Mouse (Mus musculus) kidney, embryonic 14.5 days (tissue): ENCODE measurements at regions not wholly inside any gene's neighbourhood (a gene's known extent, or its start where the extent isn't known, plus 50 kb on each side); places are given as distances from the start of the nearest gene placed in this dataset.

Experiments used
- ATAC-seq: fragments of 200-750 bp; cut with Nextera tagmentation; 2 replicates; pipeline ENCODE4 v1.8.0; 2017; ENCODE audit warnings: moderate number of reproducible peaks, mild to moderate bottlenecking, moderate TSS enrichment, moderate library complexity; ENCODE audit not compliant: low FRiP score, low TSS enrichment
- H3K27ac ChIP-seq: fragments of 300-500 bp; sonication (generic); 2 replicates; pipeline ENCODE4 v1.5.1; 2014; ENCODE audit warnings: low read depth, mild to moderate bottlenecking, low read length, moderate library complexity, mixed read lengths
- H3K27me3 ChIP-seq: fragments of 300-500 bp; sonication (generic); 2 replicates; pipeline ENCODE4 v1.6.1; 2014; ENCODE audit warnings: mild to moderate bottlenecking, low read length; ENCODE audit not compliant: control insufficient read depth, insufficient read depth
- H3K36me3 ChIP-seq: fragments of 300-500 bp; sonication (generic); 2 replicates; pipeline ENCODE4 v1.6.1; 2014; ENCODE audit warnings: low read length, mixed read lengths; ENCODE audit not compliant: control insufficient read depth, insufficient read depth
- H3K4me1 ChIP-seq: fragments of 300-500 bp; sonication (generic); 2 replicates; pipeline ENCODE4 v1.6.1; 2014; ENCODE audit warnings: low read length, mixed read lengths; ENCODE audit not compliant: control insufficient read depth, insufficient read depth
- H3K4me2 ChIP-seq: fragments of 300-500 bp; sonication (generic); replicated peaks from 2 replicates; pipeline ENCODE4 v1.6.1; 2014; ENCODE audit warnings: low read depth, mild to moderate bottlenecking, low read length
- H3K4me3 ChIP-seq: fragments of 300-500 bp; sonication (generic); 2 replicates; pipeline ENCODE4 v1.5.1; 2014; ENCODE audit warnings: mild to moderate bottlenecking, low read length
- H3K9ac ChIP-seq: fragments of 300-500 bp; sonication (generic); 2 replicates; pipeline ENCODE4 v1.6.1; 2014; ENCODE audit warnings: low read depth, mild to moderate bottlenecking, low read length, moderate library complexity
- H3K9me3 ChIP-seq: fragments of 300-500 bp; sonication (generic); 2 replicates; pipeline ENCODE4 v1.6.1; 2016; ENCODE audit warnings: low read length; ENCODE audit not compliant: control insufficient read depth
- WGBS: fragments of 180-500 bp; shearing (Covaris S2); extraction: QIAGEN DNeasy Blood & Tissue Kit; methylation state at CpG from one replicate; pipeline ENCODE4 v1.1.7; 2014; 5-methylcytosine and 5-hydroxymethylcytosine counted together

- ATAC-seq, result no peak
- H3K9ac ChIP-seq, result no peak overlapping the region
- H3K4me1 ChIP-seq, result no peaks in the 10 kb centered on the region
- H3K9me3 ChIP-seq, result no peaks in the 10 kb centered on the region
- H3K4me2 ChIP-seq, result no peak overlapping the region
- 85% methylated on average over 1 of the region's 1 CpGs for WGBS
- no peak overlapping the region for H3K4me3 ChIP-seq
- no peaks in the 10 kb centered on the region for H3K36me3 ChIP-seq
- H3K27ac ChIP-seq, result no peak overlapping the region
- no peaks in the 10 kb centered on the region for H3K27me3 ChIP-seq
Measured at GRCm38 (mm10) chr8:102345392-102345791, 440.1 kb downstream of the Cdh11 start.

GRCm38 (mm10) chr8:102332511-102332910 is 452.9 kb downstream of the Cdh11 start:
- WGBS, result 52% methylated on average over 5 of the region's 5 CpGs
- ATAC-seq, result no peak
- H3K9ac ChIP-seq, result no peak overlapping the region
- no peak overlapping the region for H3K27ac ChIP-seq
- no peaks in the 10 kb centered on the region for H3K9me3 ChIP-seq
- H3K4me3 ChIP-seq, result no peak overlapping the region
- H3K27me3 ChIP-seq, result no peaks in the 10 kb centered on the region
- no peaks in the 10 kb centered on the region for H3K4me1 ChIP-seq
- H3K36me3 ChIP-seq, result no peaks in the 10 kb centered on the region
- H3K4me2 ChIP-seq, result no peak overlapping the region

- WGBS, result 84% methylated on average over 4 of the region's 4 CpGs
- no peaks in the 10 kb centered on the region for H3K9me3 ChIP-seq
- no peak for ATAC-seq
- H3K4me2 ChIP-seq, result no peak overlapping the region
- H3K9ac ChIP-seq, result no peak overlapping the region
- no peaks in the 10 kb centered on the region for H3K36me3 ChIP-seq
- no peaks in the 10 kb centered on the region for H3K27me3 ChIP-seq
- H3K4me1 ChIP-seq, result no peaks in the 10 kb centered on the region
- no peak overlapping the region for H3K27ac ChIP-seq
- no peak overlapping the region for H3K4me3 ChIP-seq
Measured at GRCm38 (mm10) chr8:102331151-102331550, 454.3 kb downstream of the Cdh11 start.

GRCm38 (mm10) chr8:102329955-102330354 is 455.5 kb downstream of the Cdh11 start:
- no peak overlapping the region for H3K4me2 ChIP-seq
- H3K27me3 ChIP-seq, result no peaks in the 10 kb centered on the region
- no peak overlapping the region for H3K27ac ChIP-seq
- H3K36me3 ChIP-seq, result no peaks in the 10 kb centered on the region
- H3K4me1 ChIP-seq, result no peaks in the 10 kb centered on the region
- ATAC-seq, result no peak
- H3K4me3 ChIP-seq, result no peak overlapping the region
- no peaks in the 10 kb centered on the region for H3K9me3 ChIP-seq
- 68% methylated on average over 1 of the region's 1 CpGs for WGBS
- no peak overlapping the region for H3K9ac ChIP-seq
